Mouse (Mus musculus): ENCODE data around the gene 1700001C19Rik. TPM values are rescaled to one million over a fixed set of nuclear protein-coding genes. Genes with fewer than 3 reads are reported as not detected.

The 1700001C19Rik gene
- polyA plus RNA-seq, 1 experiment from 2014 or later: 0.44 TPM

- Histone ChIP-seq H3K27me3 (replicated peaks) (0 out of 2 replicates have a peak, but pooled peaks cover 3% of the 10 kb centered on the region), H3K36me3 (replicated peaks) (no peaks in the 10 kb centered on the region), H3K9ac (no peak overlapping the region), H3K27ac (no peak overlapping the region), H3K9me3 (no peaks in the 10 kb centered on the region), H3K4me1 (no peaks in the 10 kb centered on the region), H3K4me2 (no peak overlapping the region), H3K4me3 (no peak overlapping the region)
- 93% methylated on average over 2 of the region's 2 CpGs for WGBS
- no peak for ATAC-seq (replicated peaks)
Observed at GRCm38 (mm10) chr17:47458936-47459335, 21.8 kb upstream of the 1700001C19Rik start.

- WGBS: 77% methylated on average over 13 of the region's 13 CpGs
- H3K9ac ChIP-seq: no peak overlapping the region
- no peaks in the 10 kb centered on the region for H3K36me3 ChIP-seq (replicated peaks)
- 0 out of 2 replicates have a peak, but pooled peaks cover 3% of the 10 kb centered on the region for H3K27me3 ChIP-seq (replicated peaks)
- no peak overlapping the region for H3K4me3 ChIP-seq
- H3K27ac ChIP-seq: no peak overlapping the region
- H3K4me2 ChIP-seq: no peak overlapping the region
- no peak for ATAC-seq (replicated peaks)
- no peaks in the 10 kb centered on the region for H3K9me3 ChIP-seq
- no peaks in the 10 kb centered on the region for H3K4me1 ChIP-seq
Observed at GRCm38 (mm10) chr17:47458310-47458709, 21.1 kb upstream of the 1700001C19Rik start.

- Histone ChIP-seq H3K4me1 (no peaks in the 10 kb centered on the region), H3K36me3 (replicated peaks) (no peaks in the 10 kb centered on the region), H3K27ac (no peak overlapping the region), H3K9ac (no peak overlapping the region), H3K27me3 (replicated peaks) (no peaks in the 10 kb centered on the region), H3K9me3 (no peaks in the 10 kb centered on the region), H3K4me2 (no peak overlapping the region), H3K4me3 (no peak overlapping the region)
- no peak for ATAC-seq (replicated peaks)
- 77% methylated on average over 8 of the region's 8 CpGs for WGBS
Observed at GRCm38 (mm10) chr17:47454675-47455074, 17.5 kb upstream of the 1700001C19Rik start.

GRCm38 (mm10) chr17:47452886-47453285 lies 15.7 kb upstream of the 1700001C19Rik start:
- H3K4me1 ChIP-seq: no peaks in the 10 kb centered on the region
- no peaks in the 10 kb centered on the region for H3K9me3 ChIP-seq
- no peak for ATAC-seq (replicated peaks)
- H3K36me3 ChIP-seq (replicated peaks): no peaks in the 10 kb centered on the region
- 44% methylated on average over 7 of the region's 7 CpGs for WGBS
- H3K9ac ChIP-seq: no peak overlapping the region
- no peak overlapping the region for H3K27ac ChIP-seq
- no peak overlapping the region for H3K4me3 ChIP-seq
- H3K4me2 ChIP-seq: no peak overlapping the region
- H3K27me3 ChIP-seq (replicated peaks): no peaks in the 10 kb centered on the region

GRCm38 (mm10) chr17:47450880-47451565 lies 13.8 kb upstream of the 1700001C19Rik start:
- H3K27me3 ChIP-seq (replicated peaks): no peaks in the 10 kb centered on the region
- no peak overlapping the region for H3K4me2 ChIP-seq
- no peak overlapping the region for H3K27ac ChIP-seq
- H3K9me3 ChIP-seq: no peaks in the 10 kb centered on the region
- 79% methylated on average over 12 of the region's 12 CpGs for WGBS
- ATAC-seq (replicated peaks): no peak
- no peaks in the 10 kb centered on the region for H3K36me3 ChIP-seq (replicated peaks)
- no peaks in the 10 kb centered on the region for H3K4me1 ChIP-seq
- H3K4me3 ChIP-seq: no peak overlapping the region
- H3K9ac ChIP-seq: no peak overlapping the region

GRCm38 (mm10) chr17:47450239-47450638 lies 13.1 kb upstream of the 1700001C19Rik start:
- Histone ChIP-seq H3K27ac (no peak overlapping the region), H3K36me3 (replicated peaks) (no peaks in the 10 kb centered on the region), H3K9me3 (no peaks in the 10 kb centered on the region), H3K4me1 (no peaks in the 10 kb centered on the region), H3K4me3 (no peak overlapping the region), H3K27me3 (replicated peaks) (no peaks in the 10 kb centered on the region), H3K4me2 (no peak overlapping the region), H3K9ac (no peak overlapping the region)
- ATAC-seq (replicated peaks): no peak
- WGBS: 45% methylated on average over 7 of the region's 7 CpGs

- WGBS: 75% methylated on average over 5 of the region's 5 CpGs
- Histone ChIP-seq H3K36me3 (replicated peaks) (no peaks in the 10 kb centered on the region), H3K4me1 (no peaks in the 10 kb centered on the region), H3K27ac (no peak overlapping the region), H3K9me3 (no peaks in the 10 kb centered on the region), H3K9ac (no peak overlapping the region), H3K4me2 (no peak overlapping the region), H3K4me3 (no peak overlapping the region), H3K27me3 (replicated peaks) (no peaks in the 10 kb centered on the region)
- no peak for ATAC-seq (replicated peaks)
Observed at GRCm38 (mm10) chr17:47449432-47449831, 12.3 kb upstream of the 1700001C19Rik start.

GRCm38 (mm10) chr17:47448523-47449372 lies 11.6 kb upstream of the 1700001C19Rik start:
- no peaks in the 10 kb centered on the region for H3K27me3 ChIP-seq (replicated peaks)
- H3K9me3 ChIP-seq: no peaks in the 10 kb centered on the region
- WGBS: 52% methylated on average over 8 of the region's 8 CpGs
- no peaks in the 10 kb centered on the region for H3K36me3 ChIP-seq (replicated peaks)
- H3K4me3 ChIP-seq: no peak overlapping the region
- H3K27ac ChIP-seq: no peak overlapping the region
- no peak overlapping the region for H3K4me2 ChIP-seq
- ATAC-seq (replicated peaks): no peak
- no peaks in the 10 kb centered on the region for H3K4me1 ChIP-seq
- H3K9ac ChIP-seq: no peak overlapping the region

- ATAC-seq (replicated peaks): no peak
Observed at GRCm38 (mm10) chr17:47446561-47446960, 9.4 kb upstream of the 1700001C19Rik start.

GRCm38 (mm10) chr17:47446025-47446424 lies 8.8 kb upstream of the 1700001C19Rik start:
- H3K27ac ChIP-seq: no peak overlapping the region
- no peaks in the 10 kb centered on the region for H3K9me3 ChIP-seq
- H3K4me1 ChIP-seq: no peaks in the 10 kb centered on the region
- WGBS: 60% methylated on average over 9 of the region's 9 CpGs
- H3K9ac ChIP-seq: no peak overlapping the region
- no peak for ATAC-seq (replicated peaks)
- no peaks in the 10 kb centered on the region for H3K36me3 ChIP-seq (replicated peaks)
- no peaks in the 10 kb centered on the region for H3K27me3 ChIP-seq (replicated peaks)
- no peak overlapping the region for H3K4me3 ChIP-seq
- no peak overlapping the region for H3K4me2 ChIP-seq

More at GRCm38 (mm10) chr17:47446561-47446960, 9.4 kb upstream of the 1700001C19Rik start:
- Histone ChIP-seq H3K4me1 (no peaks in the 10 kb centered on the region), H3K9me3 (no peaks in the 10 kb centered on the region), H3K4me2 (no peak overlapping the region), H3K27ac (no peak overlapping the region), H3K4me3 (no peak overlapping the region), H3K36me3 (replicated peaks) (no peaks in the 10 kb centered on the region), H3K9ac (no peak overlapping the region), H3K27me3 (replicated peaks) (no peaks in the 10 kb centered on the region)
- 87% methylated on average over 11 of the region's 11 CpGs for WGBS

GRCm38 (mm10) chr17:47445518-47445917 lies 8.3 kb upstream of the 1700001C19Rik start:
- H3K9ac ChIP-seq: no peak overlapping the region
- no peaks in the 10 kb centered on the region for H3K27me3 ChIP-seq (replicated peaks)
- no peaks in the 10 kb centered on the region for H3K9me3 ChIP-seq
- H3K4me1 ChIP-seq: peaks cover under 1% of the 10 kb centered on the region; the same call in 1 of the 2 replicates
- no peaks in the 10 kb centered on the region for H3K36me3 ChIP-seq (replicated peaks)
- WGBS: 77% methylated on average over 11 of the region's 11 CpGs
- no peak overlapping the region for H3K4me2 ChIP-seq
- no peak for ATAC-seq (replicated peaks)
- no peak overlapping the region for H3K27ac ChIP-seq
- H3K4me3 ChIP-seq: no peak overlapping the region

- H3K4me2 ChIP-seq: no peak overlapping the region
- H3K27ac ChIP-seq: no peak overlapping the region
- H3K4me3 ChIP-seq: no peak overlapping the region
- ATAC-seq (replicated peaks): no peak
- 74% methylated on average over 6 of the region's 6 CpGs for WGBS
- peaks cover under 1% of the 10 kb centered on the region; the same call in 1 of the 2 replicates for H3K27me3 ChIP-seq (replicated peaks)
- H3K9ac ChIP-seq: no peak overlapping the region
- peaks cover 8% of the 10 kb centered on the region; the same call in 1 of the 2 replicates for H3K4me1 ChIP-seq
- no peaks in the 10 kb centered on the region for H3K9me3 ChIP-seq
- H3K36me3 ChIP-seq (replicated peaks): no peaks in the 10 kb centered on the region
Observed at GRCm38 (mm10) chr17:47444113-47444512, 6.9 kb upstream of the 1700001C19Rik start.

Measured in midbrain, embryonic 15.5 days (tissue).